Mouse (Mus musculus) testis, adult 2 months (tissue): ENCODE measurements at regions not wholly inside any gene's neighbourhood (a gene's known extent, or its start where the extent isn't known, plus 50 kb on each side); places are given as distances from the start of the nearest gene placed in this dataset.

Source experiments
- H3K27ac ChIP-seq: fragments of 200-500 bp; 2 replicates; pipeline ENCODE4 v1.5.1; 2012; ENCODE audit warnings: low read depth, low read length; ENCODE audit not compliant: control insufficient read depth, insufficient read depth
- H3K27me3 ChIP-seq: fragments of 200-500 bp; 2 replicates; pipeline ENCODE4 v1.6.1; 2012; ENCODE audit warnings: mild to moderate bottlenecking, low read length, moderate library complexity; ENCODE audit not compliant: control insufficient read depth, insufficient read depth
- H3K36me3 ChIP-seq: fragments of 200-500 bp; 2 replicates; pipeline ENCODE4 v1.6.1; 2012; ENCODE audit warnings: mild to moderate bottlenecking, low read length; ENCODE audit not compliant: control insufficient read depth, insufficient read depth
- H3K4me1 ChIP-seq: fragments of 200-500 bp; 2 replicates; pipeline ENCODE4 v1.6.1; 2012; ENCODE audit warnings: low read length; ENCODE audit not compliant: control insufficient read depth, insufficient read depth
- H3K4me3 ChIP-seq: fragments of 200-500 bp; 2 replicates; pipeline ENCODE4 v1.5.1; 2012; ENCODE audit warnings: low read depth, mild to moderate bottlenecking, low read length, moderate library complexity, mixed read lengths; ENCODE audit not compliant: control insufficient read depth
- CTCF ChIP-seq: fragments of 200-500 bp; IDR thresholded peaks from 2 replicates; pipeline ENCODE4 v1.5.1; 2012; ENCODE audit warnings: low read depth, mild to moderate bottlenecking, inconsistent platforms, low read length, moderate library complexity; ENCODE audit not compliant: control insufficient read depth, insufficient read depth, insufficient replicate concordance
- POLR2A ChIP-seq: fragments of 200-500 bp; IDR thresholded peaks from 2 replicates; pipeline ENCODE4 v1.6.1; 2012; ENCODE audit warnings: low read depth, mild to moderate bottlenecking, inconsistent platforms, low read length, moderate library complexity; ENCODE audit not compliant: control insufficient read depth

- Histone ChIP-seq H3K27me3 (no peaks in the 10 kb centered on the region), H3K36me3 (no peaks in the 10 kb centered on the region), H3K4me1 (no peaks in the 10 kb centered on the region), H3K27ac (no peak overlapping the region), H3K4me3 (no peak overlapping the region)
- TF ChIP-seq CTCF (no peak), POLR2A (no peak)
Observed at GRCm38 (mm10) chr11:63524254-63524653, 395.5 kb downstream of the Pmp22 start.

DNA sequence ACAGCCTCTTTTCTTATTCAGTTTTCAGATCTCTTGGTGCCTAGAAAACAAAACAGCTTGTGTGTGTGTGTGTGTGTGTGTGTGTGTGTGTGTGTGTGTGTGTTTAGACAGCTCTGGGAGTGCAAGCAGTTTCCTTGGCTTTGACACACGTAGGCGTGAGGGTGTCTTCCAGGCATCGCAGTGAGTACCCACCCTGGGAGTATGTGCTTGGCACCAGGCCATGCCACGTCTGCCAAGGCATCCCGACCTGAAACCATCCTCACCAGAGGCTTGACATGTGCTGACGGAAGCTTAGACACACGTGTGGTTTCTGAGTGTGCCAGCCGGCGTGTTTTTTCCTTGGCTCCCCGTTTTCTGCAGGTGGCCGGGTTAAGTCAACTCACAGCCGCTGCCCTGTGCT is 396.6 kb downstream of the Pmp22 start:
- TF ChIP-seq POLR2A, result no peak
- TF ChIP-seq CTCF, result no peak
- no peaks in the 10 kb centered on the region for H3K4me1 ChIP-seq
- H3K36me3 ChIP-seq, result no peaks in the 10 kb centered on the region
- no peak overlapping the region for H3K4me3 ChIP-seq
- no peak overlapping the region for H3K27ac ChIP-seq
- no peaks in the 10 kb centered on the region for H3K27me3 ChIP-seq

DNA sequence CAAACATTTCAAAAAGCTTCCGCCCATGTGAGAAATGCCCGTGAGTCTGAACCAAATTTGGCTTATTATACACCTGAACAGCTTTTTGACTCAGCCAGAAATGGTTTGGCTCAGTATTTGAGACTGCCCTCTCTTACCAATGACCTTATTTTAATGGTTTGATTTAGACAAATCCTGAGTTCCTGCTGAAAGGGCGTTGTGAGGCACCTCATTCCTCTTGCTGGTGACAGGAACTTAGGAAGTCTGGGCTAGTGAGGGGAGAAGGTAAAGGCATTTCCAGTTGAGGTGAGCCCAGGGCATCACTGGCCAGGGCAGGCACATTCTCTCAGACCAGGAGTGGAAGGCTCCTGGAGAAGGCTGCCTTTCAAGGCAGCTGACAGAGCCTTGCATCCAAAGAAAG is 396.1 kb downstream of the Hs3st3b1 start:
- Histone ChIP-seq H3K4me1 (no peaks in the 10 kb centered on the region), H3K4me3 (no peak overlapping the region), H3K27me3 (no peaks in the 10 kb centered on the region), H3K36me3 (no peaks in the 10 kb centered on the region), H3K27ac (no peak overlapping the region)
- TF ChIP-seq CTCF, result no peak
- no peak for TF ChIP-seq POLR2A

- Histone ChIP-seq H3K27ac (no peak overlapping the region), H3K27me3 (no peaks in the 10 kb centered on the region)
- TF ChIP-seq POLR2A, result no peak
- TF ChIP-seq CTCF, result no peak
Observed at GRCm38 (mm10) chr11:63532752-63533151, 389.3 kb downstream of the Hs3st3b1 start.

GRCm38 (mm10) chr11:63533555-63534200 is 388.4 kb downstream of the Hs3st3b1 start:
- Histone ChIP-seq H3K36me3 (no peaks in the 10 kb centered on the region), H3K27ac (no peak overlapping the region), H3K4me1 (no peaks in the 10 kb centered on the region), H3K27me3 (no peaks in the 10 kb centered on the region), H3K4me3 (no peak overlapping the region)
- no peak for TF ChIP-seq POLR2A
- no peak for TF ChIP-seq CTCF

More at GRCm38 (mm10) chr11:63532752-63533151, 389.3 kb downstream of the Hs3st3b1 start:
- H3K4me3 ChIP-seq, result no peak overlapping the region
- H3K36me3 ChIP-seq, result no peaks in the 10 kb centered on the region
- no peaks in the 10 kb centered on the region for H3K4me1 ChIP-seq

- no peaks in the 10 kb centered on the region for H3K27me3 ChIP-seq
- no peaks in the 10 kb centered on the region for H3K36me3 ChIP-seq
- no peak overlapping the region for H3K27ac ChIP-seq
- H3K4me3 ChIP-seq, result no peak overlapping the region
- TF ChIP-seq POLR2A, result no peak
- TF ChIP-seq CTCF, result no peak
- no peaks in the 10 kb centered on the region for H3K4me1 ChIP-seq
Observed at GRCm38 (mm10) chr11:63537693-63538092, 384.4 kb downstream of the Hs3st3b1 start.

DNA sequence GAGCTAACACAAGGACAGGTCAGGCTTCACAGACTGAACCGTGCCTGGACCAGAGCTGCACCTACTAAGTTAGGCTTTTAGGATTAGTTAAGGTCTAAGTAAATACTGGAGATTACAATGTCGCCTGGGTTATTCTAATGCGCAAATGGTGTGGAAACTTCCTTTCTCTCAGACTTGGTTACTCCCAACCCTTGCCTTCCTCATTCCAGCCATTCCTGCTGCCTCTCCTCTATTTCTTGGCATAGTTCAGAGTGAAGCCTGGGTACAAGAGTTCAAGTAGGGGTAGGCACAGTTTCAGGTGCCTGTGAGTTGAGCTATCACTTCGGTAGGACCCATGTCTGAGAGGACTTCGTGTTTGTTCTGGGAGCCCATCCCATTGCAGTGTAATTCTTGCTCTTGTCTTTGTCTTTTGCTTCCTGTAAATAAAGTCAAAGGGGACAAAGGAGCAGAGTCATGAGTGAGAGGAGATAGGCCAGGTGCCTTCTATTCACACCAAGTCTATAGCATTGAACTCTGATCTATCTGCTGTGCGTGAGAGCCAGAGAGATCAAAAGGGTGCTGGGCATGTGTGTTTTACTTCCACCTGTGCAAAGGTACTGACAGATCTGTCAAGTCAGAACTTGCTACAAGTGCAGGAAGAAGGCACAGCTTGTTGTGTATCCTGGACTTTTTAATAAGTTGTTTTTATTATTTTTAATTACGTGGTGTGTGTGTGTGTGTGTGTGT is 378.0 kb downstream of the Hs3st3b1 start:
- no peaks in the 10 kb centered on the region for H3K4me1 ChIP-seq
- no peaks in the 10 kb centered on the region for H3K27me3 ChIP-seq
- no peak overlapping the region for H3K4me3 ChIP-seq
- no peaks in the 10 kb centered on the region for H3K36me3 ChIP-seq
- H3K27ac ChIP-seq, result no peak overlapping the region
- TF ChIP-seq CTCF (no peak), POLR2A (no peak)
